Mouse (Mus musculus) forelimb bud, embryonic 11.5 days (tissue): ENCODE measurements at regions not wholly inside any gene's neighbourhood (a gene's known extent, or its start where the extent isn't known, plus 50 kb on each side); places are given as distances from the start of the nearest gene placed in this dataset.

Experiments used
- DNase-seq: peaks from one replicate; pipeline ENCODE4 v3.0.0-alpha.2; 2012; ENCODE audit warnings: low read depth, low spot score

- DNase-seq, result peak; percentile 75
Measured at GRCm38 (mm10) chr9:63896073-63896807, 125.6 kb downstream of the Smad6 start.

- DNase-seq, result no peak
Measured at GRCm38 (mm10) chr9:63892235-63892971, 129.5 kb downstream of the Smad6 start.

GRCm38 (mm10) chr9:63890717-63891116, 131.1 kb downstream of the Smad6 start:
- DNase-seq, result no peak

GRCm38 (mm10) chr9:63889570-63889969, 131.8 kb upstream of the Smad3 start:
- DNase-seq, result no peak

- DNase-seq, result no peak
Measured at GRCm38 (mm10) chr9:63884971-63885370, 127.2 kb upstream of the Smad3 start.

GRCm38 (mm10) chr9:63883738-63884520, 126.1 kb upstream of the Smad3 start:
- no peak for DNase-seq

GRCm38 (mm10) chr9:63881692-63882091, 123.9 kb upstream of the Smad3 start:
- DNase-seq, result no peak

- no peak for DNase-seq
Measured at GRCm38 (mm10) chr9:63881261-63881563, 123.4 kb upstream of the Smad3 start.

- DNase-seq, result no peak
Measured at GRCm38 (mm10) chr9:63880487-63881260, 122.9 kb upstream of the Smad3 start.

GRCm38 (mm10) chr9:63879710-63880428, 122.1 kb upstream of the Smad3 start:
- DNase-seq, result peak; percentile 29

- no peak for DNase-seq
Measured at GRCm38 (mm10) chr9:63877864-63878263, 120.1 kb upstream of the Smad3 start.

GRCm38 (mm10) chr9:63876886-63877285, 119.1 kb upstream of the Smad3 start:
- no peak for DNase-seq

GRCm38 (mm10) chr9:63876023-63876422, 118.2 kb upstream of the Smad3 start:
- no peak for DNase-seq

GRCm38 (mm10) chr9:63875193-63875592, 117.4 kb upstream of the Smad3 start:
- no peak for DNase-seq

- DNase-seq, result no peak
Measured at GRCm38 (mm10) chr9:63864350-63864749, 106.6 kb upstream of the Smad3 start.

- DNase-seq, result no peak
Measured at GRCm38 (mm10) chr9:63863328-63863727, 105.5 kb upstream of the Smad3 start.

- peak; percentile 54 for DNase-seq
Measured at GRCm38 (mm10) chr9:63862427-63862826, 104.6 kb upstream of the Smad3 start.

GRCm38 (mm10) chr9:63861418-63861817, 103.6 kb upstream of the Smad3 start:
- no peak for DNase-seq

GRCm38 (mm10) chr9:63860196-63860595, 102.4 kb upstream of the Smad3 start:
- DNase-seq, result no peak

- no peak for DNase-seq
Measured at GRCm38 (mm10) chr9:63856065-63856736, 98.4 kb upstream of the Smad3 start.
